Mouse (Mus musculus) kidney, embryonic 15.5 days (tissue): ENCODE results near the gene Gm28539. TPM values are rescaled to one million over a fixed set of nuclear protein-coding genes. Genes with fewer than 3 reads are reported as not detected.
"Not testable (repeated sequence)": the region's sequence is repeated elsewhere in the genome, so short reads cannot be mapped to it uniquely, and the experiment has no call there.

ENCODE experiments used
- ATAC-seq: fragments of 200-750 bp; cut with Nextera tagmentation; replicated peaks from 2 replicates; pipeline ENCODE4 v1.8.0; 2017; ENCODE audit warnings: moderate TSS enrichment; ENCODE audit not compliant: low FRiP score
- H3K27ac ChIP-seq: fragments of 300-500 bp; sonication (generic); 2 replicates; pipeline ENCODE4 v1.5.1; 2015; ENCODE audit warnings: mild to moderate bottlenecking, inconsistent platforms
- H3K27me3 ChIP-seq: fragments of 300-500 bp; sonication (generic); 2 replicates; pipeline ENCODE4 v1.6.1; 2015; ENCODE audit warnings: inconsistent platforms
- H3K36me3 ChIP-seq: fragments of 300-500 bp; sonication (generic); 2 replicates; pipeline ENCODE4 v1.6.1; 2015; ENCODE audit warnings: inconsistent platforms
- H3K4me1 ChIP-seq: fragments of 300-500 bp; sonication (generic); 2 replicates; pipeline ENCODE4 v1.6.1; 2015; ENCODE audit warnings: inconsistent platforms
- H3K4me2 ChIP-seq: fragments of 300-500 bp; sonication (generic); 2 replicates; pipeline ENCODE4 v1.6.1; 2015; ENCODE audit warnings: moderate library complexity, mild to moderate bottlenecking, inconsistent platforms
- H3K4me3 ChIP-seq: fragments of 300-500 bp; sonication (generic); replicated peaks from 2 replicates; pipeline ENCODE4 v1.5.1; 2015; ENCODE audit warnings: mild to moderate bottlenecking, inconsistent platforms
- H3K9ac ChIP-seq: fragments of 300-500 bp; sonication (generic); 2 replicates; pipeline ENCODE4 v1.6.1; 2015; ENCODE audit warnings: mild to moderate bottlenecking, inconsistent platforms
- H3K9me3 ChIP-seq: fragments of 300-500 bp; sonication (generic); replicated peaks from 2 replicates; pipeline ENCODE4 v1.6.1; 2016; ENCODE audit warnings: inconsistent platforms
- WGBS: fragments of 180-500 bp; shearing (Covaris S2); methylation state at CpG from one replicate; pipeline ENCODE4 v1.1.7; 2015; ENCODE audit warnings: mixed read lengths; 5-methylcytosine and 5-hydroxymethylcytosine counted together
- polyA plus RNA-seq: library from polyadenylated mRNA; unstranded; fragments of >200 nt; fragmentation: Nextera tagmentation; extraction: Ambion mirVana; gene quantifications from 2 replicates; pipeline ENCODE4 v1.2.1, GENCODE M21; 2015

Gm28539 gene
- polyA plus RNA-seq, 1 experiment from 2014 or later = not detected

DNA sequence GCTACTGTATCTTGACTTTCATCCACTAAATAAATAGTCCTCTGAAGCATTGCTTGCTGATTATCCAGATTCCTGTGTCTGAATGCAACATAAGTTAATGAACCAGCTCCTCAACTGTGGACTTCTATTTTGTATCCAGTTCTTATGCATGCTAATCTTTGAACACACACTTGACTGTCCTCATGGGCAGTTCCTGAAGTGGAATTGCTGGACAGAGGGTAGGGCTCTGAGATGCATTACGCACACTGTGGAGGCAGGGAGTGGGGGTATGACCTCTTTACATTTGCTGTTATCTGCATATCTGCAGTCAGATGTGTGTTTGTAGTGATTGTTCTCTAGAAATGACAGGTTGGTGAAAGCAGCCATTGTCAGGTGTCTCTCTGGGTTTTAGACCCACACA, 91.6 kb downstream of the Gm28539 start:
- H3K27ac ChIP-seq = no peak overlapping the region
- 98% methylated on average over 1 of the region's 1 CpGs for WGBS
- H3K4me2 ChIP-seq = no peak overlapping the region
- H3K27me3 ChIP-seq = no peaks in the 10 kb centered on the region
- H3K9ac ChIP-seq = no peak overlapping the region
- H3K4me3 ChIP-seq = no peak overlapping the region
- peaks cover 89% of the 10 kb centered on the region for H3K36me3 ChIP-seq
- no peaks in the 10 kb centered on the region for H3K4me1 ChIP-seq
- no peaks in the 10 kb centered on the region for H3K9me3 ChIP-seq
- ATAC-seq = no peak

DNA sequence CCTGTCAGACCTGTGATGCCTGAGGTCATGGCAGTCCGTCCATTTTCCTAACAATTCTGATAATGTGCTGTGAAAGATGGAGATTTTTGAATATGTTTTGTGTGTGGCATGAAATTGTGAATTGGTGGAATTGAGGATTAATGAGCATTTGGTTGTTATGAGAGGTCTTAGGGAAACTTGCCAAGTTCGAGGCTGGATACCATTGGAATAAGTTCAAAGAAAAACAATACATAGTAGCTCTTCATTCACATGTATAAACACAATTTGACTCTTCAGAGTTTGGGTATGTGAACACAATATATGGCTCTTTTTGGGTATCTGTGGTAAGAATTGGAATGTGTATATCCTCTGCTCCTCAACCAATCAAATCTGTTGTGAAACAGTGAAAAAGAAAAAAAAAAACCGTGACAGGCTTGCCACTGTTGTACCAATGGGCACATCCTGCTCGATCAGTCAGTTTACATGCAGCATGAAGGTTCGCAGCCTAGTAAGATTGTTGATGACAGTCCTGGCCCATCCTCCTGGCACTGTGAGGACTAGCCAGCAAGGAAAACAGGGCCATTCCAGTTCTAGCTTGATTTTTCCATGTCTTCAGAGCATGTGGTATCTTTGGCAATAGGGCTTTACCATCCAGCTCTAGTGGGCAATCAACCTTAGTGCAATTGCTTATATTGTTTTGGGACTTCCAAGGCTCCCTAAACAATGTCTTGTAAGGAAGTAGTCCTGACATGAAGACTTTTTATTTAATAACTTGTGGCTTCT, 102.1 kb downstream of the Gm28539 start:
- Histone ChIP-seq H3K9ac (no peak overlapping the region), H3K4me1 (no peaks in the 10 kb centered on the region), H3K36me3 (peaks cover 62% of the 10 kb centered on the region), H3K4me3 (no peak overlapping the region), H3K9me3 (no peaks in the 10 kb centered on the region), H3K4me2 (no peak overlapping the region), H3K27ac (no peak overlapping the region), H3K27me3 (no peaks in the 10 kb centered on the region)
- WGBS = 82% methylated on average over 5 of the region's 5 CpGs
- no peak for ATAC-seq

- Histone ChIP-seq H3K9ac (no peak overlapping the region), H3K27me3 (no peaks in the 10 kb centered on the region), H3K4me3 (no peak overlapping the region), H3K4me2 (no peak overlapping the region), H3K36me3 (peaks cover 67% of the 10 kb centered on the region), H3K4me1 (no peaks in the 10 kb centered on the region), H3K9me3 (no peaks in the 10 kb centered on the region), H3K27ac (no peak overlapping the region)
- no peak for ATAC-seq
- WGBS = 90% methylated on average over 6 of the region's 6 CpGs
Observed at GRCm38 (mm10) chr16:18943906-18944305, 107.5 kb downstream of the Gm28539 start.

DNA sequence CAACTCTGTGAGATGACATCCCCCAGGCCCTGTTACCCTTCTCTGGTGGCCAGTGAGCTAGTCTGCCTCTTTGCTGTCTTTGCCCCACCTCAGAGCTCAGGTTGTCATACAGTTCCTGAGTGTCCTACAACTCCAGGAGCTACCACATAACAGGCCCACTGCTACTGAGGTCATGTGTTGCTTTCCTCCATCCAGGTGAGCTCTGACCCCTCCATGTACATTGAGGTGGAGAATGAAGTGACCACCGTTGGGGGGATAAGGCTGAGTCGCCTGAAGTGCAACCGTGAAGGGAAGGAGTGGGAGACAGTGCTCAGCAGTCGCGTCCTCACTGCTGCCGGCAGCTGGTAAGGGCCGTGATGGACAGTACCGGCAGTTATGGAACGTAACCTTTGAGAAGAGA, 112.6 kb downstream of the Gm28539 start:
- 94% methylated on average over 9 of the region's 9 CpGs for WGBS
- Histone ChIP-seq H3K4me1 (no peaks in the 10 kb centered on the region), H3K4me3 (no peak overlapping the region), H3K36me3 (peaks cover 98% of the 10 kb centered on the region), H3K9me3 (no peaks in the 10 kb centered on the region), H3K4me2 (no peak overlapping the region), H3K9ac (no peak overlapping the region), H3K27ac (no peak overlapping the region), H3K27me3 (no peaks in the 10 kb centered on the region)
- no peak for ATAC-seq

DNA sequence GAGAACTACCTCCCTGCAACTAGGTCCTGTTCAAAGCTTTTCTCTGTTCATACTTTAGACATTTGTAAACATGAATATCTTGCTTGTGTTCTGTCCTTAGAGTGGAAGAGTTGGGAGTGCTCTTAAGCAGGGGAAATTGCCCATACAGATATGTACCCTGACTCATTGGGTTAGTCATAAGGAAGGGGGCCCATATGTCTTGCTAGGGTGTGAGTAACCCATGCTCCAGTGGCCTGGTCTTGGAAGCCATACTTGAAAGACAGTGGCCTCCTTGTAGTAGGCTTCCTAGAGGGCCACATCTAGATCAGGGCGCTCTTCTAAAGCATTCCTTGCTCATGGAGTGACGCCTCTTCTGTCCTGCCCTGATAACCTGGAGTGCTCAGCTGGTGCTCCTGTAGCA, 114.0 kb downstream of the Gm28539 start:
- Histone ChIP-seq H3K4me1 (no peaks in the 10 kb centered on the region), H3K9me3 (no peaks in the 10 kb centered on the region), H3K27me3 (no peaks in the 10 kb centered on the region), H3K4me2 (no peak overlapping the region), H3K27ac (no peak overlapping the region), H3K9ac (no peak overlapping the region), H3K4me3 (no peak overlapping the region), H3K36me3 (peaks cover 100% of the 10 kb centered on the region)
- no peak for ATAC-seq
- 81% methylated on average over 2 of the region's 2 CpGs for WGBS

DNA sequence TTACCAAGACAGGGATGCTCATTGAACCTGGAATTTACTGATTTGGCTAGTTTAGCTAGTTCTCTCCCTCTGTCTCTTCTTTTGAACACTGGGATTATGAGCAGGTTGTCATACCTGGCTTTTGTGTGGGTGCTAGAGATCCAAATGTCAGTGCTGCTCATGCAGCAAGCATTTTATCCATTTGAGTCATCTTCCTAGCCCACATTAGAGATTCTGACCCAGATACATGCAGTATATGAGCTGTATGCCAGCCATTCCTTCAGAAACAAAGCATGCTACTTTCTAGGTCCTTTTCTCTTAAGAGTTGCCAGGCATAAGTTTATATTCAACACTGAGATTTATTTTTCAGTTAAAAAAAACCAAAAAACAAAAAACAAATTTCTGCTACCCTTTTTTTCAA, 116.4 kb downstream of the Gm28539 start:
- no peaks in the 10 kb centered on the region for H3K4me1 ChIP-seq
- no peaks in the 10 kb centered on the region for H3K9me3 ChIP-seq
- H3K9ac ChIP-seq = no peak overlapping the region
- peaks cover 99% of the 10 kb centered on the region for H3K36me3 ChIP-seq
- no peak overlapping the region for H3K4me2 ChIP-seq
- no peak overlapping the region for H3K4me3 ChIP-seq
- no peaks in the 10 kb centered on the region for H3K27me3 ChIP-seq
- no peak for ATAC-seq
- no peak overlapping the region for H3K27ac ChIP-seq

GRCm38 (mm10) chr16:18955070-18955469, 118.7 kb downstream of the Gm28539 start:
- Histone ChIP-seq H3K27me3 (no peaks in the 10 kb centered on the region), H3K27ac (no peak overlapping the region), H3K4me1 (no peaks in the 10 kb centered on the region), H3K36me3 (peaks cover 81% of the 10 kb centered on the region), H3K9ac (no peak overlapping the region), H3K9me3 (peaks cover 3% of the 10 kb centered on the region), H3K4me2 (no peak overlapping the region), H3K4me3 (no peak overlapping the region)
- 89% methylated on average over 3 of the region's 3 CpGs for WGBS
- no peak for ATAC-seq

DNA sequence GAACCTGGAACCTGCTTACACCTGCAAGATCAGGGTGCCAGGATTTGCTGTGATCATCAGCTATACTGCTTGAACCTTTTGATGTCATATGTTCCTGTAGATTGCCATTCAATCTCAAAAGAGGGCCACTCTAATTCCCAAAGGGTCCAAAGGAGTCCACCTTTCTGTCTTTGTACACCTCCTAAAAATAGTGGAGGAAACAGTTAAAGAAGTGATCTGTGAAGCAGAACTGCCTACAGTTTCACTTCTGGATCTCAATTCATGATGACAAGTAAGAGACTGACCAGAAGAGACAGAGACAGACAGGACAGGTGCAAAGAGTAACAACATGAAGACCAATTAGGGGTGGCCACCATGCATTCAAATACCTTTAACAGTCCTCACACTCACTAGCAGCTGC, 127.1 kb downstream of the Gm28539 start:
- H3K9me3 ChIP-seq = peaks cover 16% of the 10 kb centered on the region
- no peak overlapping the region for H3K27ac ChIP-seq
- no peak overlapping the region for H3K4me2 ChIP-seq
- peaks cover 74% of the 10 kb centered on the region for H3K36me3 ChIP-seq
- no peak overlapping the region for H3K9ac ChIP-seq
- no peak overlapping the region for H3K4me3 ChIP-seq
- H3K27me3 ChIP-seq = no peaks in the 10 kb centered on the region
- ATAC-seq = no peak
- H3K4me1 ChIP-seq = no peaks in the 10 kb centered on the region

GRCm38 (mm10) chr16:18969420-18970128, 133.2 kb downstream of the Gm28539 start:
- H3K9ac ChIP-seq = no peak overlapping the region
- H3K4me1 ChIP-seq = no peaks in the 10 kb centered on the region
- no peak overlapping the region for H3K4me2 ChIP-seq
- H3K36me3 ChIP-seq = peaks cover 60% of the 10 kb centered on the region
- no peak for ATAC-seq
- no peaks in the 10 kb centered on the region for H3K27me3 ChIP-seq
- 95% methylated on average over 9 of the region's 9 CpGs for WGBS
- H3K27ac ChIP-seq = no peak overlapping the region
- H3K4me3 ChIP-seq = no peak overlapping the region
- H3K9me3 ChIP-seq = peaks cover 4% of the 10 kb centered on the region

- Histone ChIP-seq H3K36me3 (peaks cover 52% of the 10 kb centered on the region), H3K4me2 (no peak overlapping the region), H3K4me1 (no peaks in the 10 kb centered on the region), H3K9me3 (no peaks in the 10 kb centered on the region), H3K27me3 (no peaks in the 10 kb centered on the region), H3K9ac (no peak overlapping the region), H3K27ac (no peak overlapping the region), H3K4me3 (no peak overlapping the region)
- no peak for ATAC-seq
- 83% methylated on average over 3 of the region's 3 CpGs for WGBS
Observed at GRCm38 (mm10) chr16:18970837-18971236, 134.5 kb downstream of the Gm28539 start.

DNA sequence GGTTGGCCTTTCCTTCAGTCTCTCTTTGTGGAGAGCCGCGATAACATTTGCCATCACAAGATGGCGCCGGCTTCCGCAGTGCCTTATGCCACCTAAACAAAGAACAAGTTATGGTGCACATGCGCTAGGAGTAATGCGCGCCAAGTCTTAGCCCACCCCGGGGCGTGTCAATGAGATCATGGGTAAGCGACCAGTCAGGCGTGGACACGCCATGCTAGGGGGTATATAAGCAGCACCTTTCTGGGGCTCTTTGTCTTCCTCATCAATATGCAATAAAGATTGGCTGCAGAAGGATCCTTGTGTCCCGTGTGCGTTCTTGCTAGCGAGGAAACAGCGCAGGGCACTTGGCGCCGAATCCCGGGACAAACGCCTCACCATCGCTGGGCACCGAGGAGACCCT, 139.3 kb downstream of the Gm28539 start:
- not testable (repeated sequence) for H3K4me3 ChIP-seq, H3K27me3 ChIP-seq, H3K9ac ChIP-seq, ATAC-seq, H3K27ac ChIP-seq, H3K4me2 ChIP-seq, H3K4me1 ChIP-seq, H3K9me3 ChIP-seq
- WGBS = 83% methylated on average over 23 of the region's 23 CpGs
- H3K36me3 ChIP-seq = peaks cover 17% of the 10 kb centered on the region

- peaks cover 11% of the 10 kb centered on the region for H3K36me3 ChIP-seq
- no peaks in the 10 kb centered on the region for H3K27me3 ChIP-seq
- ATAC-seq = no peak
- H3K9ac ChIP-seq = no peak overlapping the region
- no peaks in the 10 kb centered on the region for H3K4me1 ChIP-seq
- no peak overlapping the region for H3K4me3 ChIP-seq
- no peak overlapping the region for H3K27ac ChIP-seq
- 72% methylated on average over 23 of the region's 23 CpGs for WGBS
- no peaks in the 10 kb centered on the region for H3K9me3 ChIP-seq
- 0 out of 2 replicates have a peak overlapping the region, but pooled peaks have one; percentile 19 for H3K4me2 ChIP-seq
Observed at GRCm38 (mm10) chr16:18976315-18976714, 139.9 kb downstream of the Gm28539 start.
